Mouse (Mus musculus): Measurements from ENCODE around the gene 4930435E12Rik. TPM values are rescaled to one million over a fixed set of nuclear protein-coding genes. Genes with fewer than 3 reads are reported as not detected.

Gene 4930435E12Rik
- polyA plus RNA-seq, 1 experiment from 2014 or later = not detected

DNA sequence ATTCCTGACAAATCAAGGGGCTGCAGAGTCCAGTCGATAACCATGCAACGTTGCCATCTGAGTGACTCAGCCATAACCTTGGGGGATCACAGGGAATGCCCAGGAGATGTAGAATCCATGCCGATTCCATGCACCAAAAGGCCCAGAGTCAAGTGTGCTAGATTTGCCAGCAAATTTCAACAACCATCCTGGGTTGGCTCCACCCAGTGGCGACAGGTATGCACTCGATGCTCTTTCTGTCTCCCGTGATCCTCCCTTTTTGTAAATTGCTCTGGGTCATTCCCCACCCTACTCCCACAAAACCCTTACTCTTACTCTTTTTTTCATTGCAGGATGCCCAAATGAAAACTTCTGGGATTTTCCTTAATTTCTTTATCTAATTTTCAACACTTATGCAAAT lies 52.2 kb downstream of the 4930435E12Rik start:
- peaks cover 3% of the 10 kb centered on the region for H3K27me3 ChIP-seq (replicated peaks; ENCODE audit: control insufficient read depth, insufficient read depth, low read length)
- H3K9me3 ChIP-seq (ENCODE audit: control insufficient read depth, low read length) = no peaks in the 10 kb centered on the region
- 55% methylated on average over 6 of the region's 6 CpGs for WGBS
- H3K36me3 ChIP-seq (ENCODE audit: control insufficient read depth, insufficient read depth, low read length) = no peaks in the 10 kb centered on the region
- H3K4me2 ChIP-seq = no peak overlapping the region
- no peaks in the 10 kb centered on the region for H3K4me1 ChIP-seq (replicated peaks; ENCODE audit: control insufficient read depth, insufficient read depth, low read length)
- no peak overlapping the region for H3K4me3 ChIP-seq (ENCODE audit: low read depth, low read length)
- no peak overlapping the region for H3K27ac ChIP-seq (ENCODE audit: low read depth, low read length)
- no peak for DNase-seq (ENCODE audit: low spot score)
- no peak overlapping the region for H3K9ac ChIP-seq (ENCODE audit: low read depth, low read length)
- ATAC-seq (replicated peaks; ENCODE audit: low FRiP score) = no peak

DNA sequence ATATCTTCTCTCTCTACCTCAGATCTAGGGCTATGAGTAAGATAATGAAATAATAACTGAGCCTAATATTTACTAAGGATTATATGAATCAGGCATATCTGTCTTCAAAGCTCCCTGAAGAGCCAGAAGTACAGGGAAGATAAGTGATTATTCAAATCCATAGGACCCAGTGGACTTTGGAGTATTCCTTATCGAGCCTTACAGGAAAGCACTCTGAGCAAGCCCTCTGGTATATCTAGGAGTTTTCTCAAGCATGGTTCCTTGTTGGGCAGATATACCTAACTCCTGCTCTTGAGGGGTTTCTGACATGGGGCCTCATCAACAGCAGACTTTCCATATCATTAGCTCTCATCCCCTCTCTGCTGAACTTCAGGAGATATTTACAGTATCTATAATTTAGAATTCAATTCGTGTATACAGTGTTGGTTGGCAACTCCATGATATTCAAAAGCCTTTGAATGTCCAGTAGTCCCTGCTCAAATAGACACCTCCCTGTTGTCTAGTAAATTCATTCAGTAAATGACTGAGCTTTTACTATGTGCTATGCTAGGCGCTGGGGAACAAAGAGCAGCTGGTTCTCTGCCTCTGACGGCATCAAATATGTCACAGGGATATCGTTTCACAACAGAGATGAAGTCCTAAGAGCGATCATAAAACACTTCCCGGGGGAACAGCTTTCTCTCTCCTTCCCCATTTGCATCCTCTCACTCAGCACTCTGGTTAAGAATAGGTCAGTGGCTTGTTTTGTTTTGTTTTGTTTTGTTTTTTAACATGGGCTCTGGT lies 53.4 kb downstream of the 4930435E12Rik start:
- Histone ChIP-seq H3K9me3 (ENCODE audit: control insufficient read depth, low read length) (no peaks in the 10 kb centered on the region), H3K36me3 (ENCODE audit: control insufficient read depth, insufficient read depth, low read length) (no peaks in the 10 kb centered on the region), H3K27ac (ENCODE audit: low read depth, low read length) (no peak overlapping the region), H3K4me1 (replicated peaks; ENCODE audit: control insufficient read depth, insufficient read depth, low read length) (no peaks in the 10 kb centered on the region), H3K27me3 (replicated peaks; ENCODE audit: control insufficient read depth, insufficient read depth, low read length) (peaks cover 6% of the 10 kb centered on the region), H3K4me3 (ENCODE audit: low read depth, low read length) (no peak overlapping the region), H3K9ac (ENCODE audit: low read depth, low read length) (no peak overlapping the region), H3K4me2 (no peak overlapping the region)
- DNase-seq (ENCODE audit: low spot score) = no peak
- ATAC-seq (replicated peaks; ENCODE audit: low FRiP score) = no peak
- WGBS = 71% methylated on average over 7 of the region's 7 CpGs

DNA sequence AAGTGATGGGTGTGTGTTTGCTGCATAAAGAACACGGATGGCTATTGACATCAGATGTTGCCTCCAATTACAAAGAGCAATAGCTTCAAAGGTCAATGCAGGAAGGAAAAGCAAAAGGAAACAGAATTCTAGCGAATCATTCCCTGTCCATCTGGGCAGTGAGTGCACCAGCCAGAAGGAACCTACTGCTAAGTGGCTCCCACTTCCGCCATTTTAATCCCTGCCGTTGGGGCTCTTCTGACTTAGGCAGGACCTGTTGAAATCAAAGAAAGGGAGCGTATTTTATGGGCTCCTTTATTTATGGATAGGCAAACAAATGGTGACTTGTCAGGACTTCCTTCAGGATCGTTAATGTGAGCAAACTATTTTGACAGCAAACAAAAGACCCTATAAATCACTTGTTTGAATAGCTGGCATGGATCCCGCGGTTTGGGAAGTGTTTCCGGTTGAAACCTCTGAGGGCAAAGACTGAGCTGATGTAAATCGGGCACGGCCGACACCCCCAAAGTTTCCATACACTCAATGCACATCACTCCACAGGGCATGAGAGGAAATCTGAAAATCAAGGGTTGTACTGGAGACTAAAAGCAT lies 55.5 kb downstream of the 4930435E12Rik start:
- H3K4me3 ChIP-seq (ENCODE audit: low read depth, low read length) = no peak overlapping the region
- H3K4me1 ChIP-seq (replicated peaks; ENCODE audit: control insufficient read depth, insufficient read depth, low read length) = no peaks in the 10 kb centered on the region
- H3K4me2 ChIP-seq = no peak overlapping the region
- DNase-seq (ENCODE audit: low spot score) = no peak
- no peaks in the 10 kb centered on the region for H3K36me3 ChIP-seq (ENCODE audit: control insufficient read depth, insufficient read depth, low read length)
- no peak for ATAC-seq (replicated peaks; ENCODE audit: low FRiP score)
- no peaks in the 10 kb centered on the region for H3K9me3 ChIP-seq (ENCODE audit: control insufficient read depth, low read length)
- peaks cover 6% of the 10 kb centered on the region for H3K27me3 ChIP-seq (replicated peaks; ENCODE audit: control insufficient read depth, insufficient read depth, low read length)
- H3K9ac ChIP-seq (ENCODE audit: low read depth, low read length) = no peak overlapping the region
- WGBS = 66% methylated on average over 12 of the region's 12 CpGs
- no peak overlapping the region for H3K27ac ChIP-seq (ENCODE audit: low read depth, low read length)

DNA sequence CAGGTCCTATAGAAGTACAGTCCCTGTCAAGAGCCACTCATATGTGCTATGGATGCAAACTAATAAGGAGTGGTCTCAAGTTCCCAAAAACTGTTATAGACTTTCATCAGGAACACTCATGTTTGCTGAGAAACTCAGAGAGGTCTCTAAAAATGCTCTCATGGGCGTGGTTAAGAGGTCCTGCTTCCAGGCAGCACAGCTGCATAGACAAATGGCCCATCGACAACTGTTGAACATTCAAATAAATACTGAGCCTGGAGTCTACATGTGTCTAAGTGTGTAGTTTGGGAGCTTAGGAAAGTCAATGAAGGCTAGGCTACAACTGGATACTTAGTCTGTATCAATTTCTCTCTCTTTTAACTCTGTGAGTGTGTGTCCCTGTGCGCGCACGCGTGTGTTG lies 57.4 kb downstream of the 4930435E12Rik start:
- peaks cover 6% of the 10 kb centered on the region; the same call in 1 of the 2 replicates for H3K27me3 ChIP-seq (replicated peaks; ENCODE audit: control insufficient read depth, insufficient read depth, low read length)
- no peak for ATAC-seq (replicated peaks; ENCODE audit: low FRiP score)
- no peak overlapping the region for H3K4me3 ChIP-seq (ENCODE audit: low read depth, low read length)
- 93% methylated on average over 6 of the region's 6 CpGs for WGBS
- H3K36me3 ChIP-seq (ENCODE audit: control insufficient read depth, insufficient read depth, low read length) = no peaks in the 10 kb centered on the region
- no peak for DNase-seq (ENCODE audit: low spot score)
- no peaks in the 10 kb centered on the region for H3K9me3 ChIP-seq (ENCODE audit: control insufficient read depth, low read length)
- H3K4me1 ChIP-seq (replicated peaks; ENCODE audit: control insufficient read depth, insufficient read depth, low read length) = no peaks in the 10 kb centered on the region
- no peak overlapping the region for H3K4me2 ChIP-seq
- no peak overlapping the region for H3K9ac ChIP-seq (ENCODE audit: low read depth, low read length)
- H3K27ac ChIP-seq (ENCODE audit: low read depth, low read length) = no peak overlapping the region

DNA sequence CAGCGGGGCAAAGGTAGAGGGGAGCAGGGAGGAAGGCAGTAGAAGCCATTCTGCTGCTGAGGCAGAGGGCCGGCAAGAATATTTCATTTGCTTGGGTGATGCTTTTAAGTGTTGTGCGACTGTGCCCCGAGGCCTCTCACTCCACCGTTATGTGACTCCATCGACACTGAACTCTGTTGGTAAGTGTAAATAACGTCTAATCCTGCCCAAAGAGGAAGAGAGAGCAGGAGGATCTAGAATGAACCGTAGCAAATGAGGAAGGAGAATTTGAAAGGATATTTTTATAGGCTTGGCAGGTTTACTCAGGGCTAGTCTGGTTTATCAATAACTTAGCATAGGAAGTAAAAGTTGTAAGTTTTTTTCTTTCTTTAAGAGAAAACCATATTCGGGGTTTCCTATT lies 59.0 kb downstream of the 4930435E12Rik start:
- Histone ChIP-seq H3K27me3 (replicated peaks; ENCODE audit: control insufficient read depth, insufficient read depth, low read length) (peaks cover 6% of the 10 kb centered on the region; the same call in 1 of the 2 replicates), H3K4me2 (no peak overlapping the region), H3K4me3 (ENCODE audit: low read depth, low read length) (no peak overlapping the region), H3K36me3 (ENCODE audit: control insufficient read depth, insufficient read depth, low read length) (no peaks in the 10 kb centered on the region), H3K4me1 (replicated peaks; ENCODE audit: control insufficient read depth, insufficient read depth, low read length) (no peaks in the 10 kb centered on the region), H3K9me3 (ENCODE audit: control insufficient read depth, low read length) (no peaks in the 10 kb centered on the region), H3K27ac (ENCODE audit: low read depth, low read length) (no peak overlapping the region), H3K9ac (ENCODE audit: low read depth, low read length) (no peak overlapping the region)
- WGBS = 73% methylated on average over 9 of the region's 9 CpGs
- ATAC-seq (replicated peaks; ENCODE audit: low FRiP score) (no peak), DNase-seq (ENCODE audit: low spot score) (no peak)

DNA sequence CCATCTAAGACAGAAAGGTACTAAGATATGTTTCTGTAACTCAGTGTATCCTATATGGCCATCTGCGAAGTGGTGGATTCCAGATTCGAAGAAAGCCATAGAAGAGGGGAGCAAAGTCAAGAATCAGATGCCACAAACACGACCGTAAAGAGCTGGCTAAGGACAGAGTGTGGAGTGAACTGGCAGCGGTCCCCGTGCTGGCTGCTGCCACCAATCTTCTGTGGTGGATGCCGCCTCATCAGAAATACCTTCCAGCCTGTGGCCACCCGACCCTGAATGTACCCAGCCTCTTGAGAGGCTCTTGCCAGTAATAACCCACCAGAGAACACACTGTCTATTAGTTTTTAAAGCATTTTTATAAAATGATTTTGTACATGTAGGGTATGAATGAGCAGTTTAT lies 60.2 kb downstream of the 4930435E12Rik start:
- no peak overlapping the region for H3K9ac ChIP-seq (ENCODE audit: low read depth, low read length)
- WGBS = 92% methylated on average over 8 of the region's 8 CpGs
- no peaks in the 10 kb centered on the region for H3K4me1 ChIP-seq (replicated peaks; ENCODE audit: control insufficient read depth, insufficient read depth, low read length)
- no peak overlapping the region for H3K4me2 ChIP-seq
- no peak overlapping the region for H3K27ac ChIP-seq (ENCODE audit: low read depth, low read length)
- H3K36me3 ChIP-seq (ENCODE audit: control insufficient read depth, insufficient read depth, low read length) = no peaks in the 10 kb centered on the region
- no peak overlapping the region for H3K4me3 ChIP-seq (ENCODE audit: low read depth, low read length)
- H3K9me3 ChIP-seq (ENCODE audit: control insufficient read depth, low read length) = no peaks in the 10 kb centered on the region
- H3K27me3 ChIP-seq (replicated peaks; ENCODE audit: control insufficient read depth, insufficient read depth, low read length) = peaks cover 6% of the 10 kb centered on the region; the same call in 1 of the 2 replicates
- ATAC-seq (replicated peaks; ENCODE audit: low FRiP score) = no peak
- DNase-seq (ENCODE audit: low spot score) = no peak

DNA sequence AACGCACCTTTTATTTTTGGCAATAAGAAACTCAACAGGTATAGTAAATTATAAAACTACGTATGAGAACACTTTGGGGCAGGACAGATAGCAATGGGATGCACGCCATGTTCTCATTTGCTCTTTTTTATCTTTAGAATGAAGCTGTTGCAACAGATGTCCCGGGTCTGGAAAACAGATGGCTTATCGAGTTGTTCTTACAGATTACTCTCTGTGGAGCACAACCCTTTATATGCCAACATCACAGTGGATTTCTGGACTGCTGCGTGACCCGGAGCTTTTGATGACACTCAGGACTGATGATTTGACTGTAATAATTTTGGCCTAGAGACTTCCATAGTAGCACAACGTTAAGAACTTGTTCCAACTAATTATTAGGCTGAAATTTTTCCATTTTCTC lies 60.8 kb downstream of the 4930435E12Rik start:
- no peaks in the 10 kb centered on the region for H3K4me1 ChIP-seq (replicated peaks; ENCODE audit: control insufficient read depth, insufficient read depth, low read length)
- 80% methylated on average over 8 of the region's 8 CpGs for WGBS
- no peaks in the 10 kb centered on the region for H3K9me3 ChIP-seq (ENCODE audit: control insufficient read depth, low read length)
- H3K36me3 ChIP-seq (ENCODE audit: control insufficient read depth, insufficient read depth, low read length) = no peaks in the 10 kb centered on the region
- no peak overlapping the region for H3K4me3 ChIP-seq (ENCODE audit: low read depth, low read length)
- no peak overlapping the region for H3K4me2 ChIP-seq
- H3K27me3 ChIP-seq (replicated peaks; ENCODE audit: control insufficient read depth, insufficient read depth, low read length) = peaks cover 6% of the 10 kb centered on the region; the same call in 1 of the 2 replicates
- H3K27ac ChIP-seq (ENCODE audit: low read depth, low read length) = no peak overlapping the region
- no peak overlapping the region for H3K9ac ChIP-seq (ENCODE audit: low read depth, low read length)
- DNase-seq (ENCODE audit: low spot score) (no peak), ATAC-seq (replicated peaks; ENCODE audit: low FRiP score) (no peak)

DNA sequence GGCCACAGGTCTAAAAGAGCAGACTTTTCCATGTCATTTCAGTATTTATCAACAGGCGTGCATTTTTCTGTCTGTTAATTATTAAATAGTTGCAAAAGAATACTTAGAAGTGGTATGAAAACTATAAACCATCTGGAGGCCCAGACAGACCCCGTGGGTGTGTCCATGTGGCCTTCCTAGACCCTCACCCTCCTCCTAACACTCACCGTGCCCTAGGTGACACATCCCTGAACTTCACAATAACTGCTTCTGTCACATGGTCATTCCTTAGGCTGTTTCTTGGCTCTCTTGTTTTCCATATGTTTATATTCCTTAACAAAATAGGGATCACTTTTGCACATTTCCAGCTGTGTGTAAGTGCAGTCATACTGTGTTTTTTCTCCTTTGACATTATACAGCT lies 61.9 kb downstream of the 4930435E12Rik start:
- no peak overlapping the region for H3K27ac ChIP-seq (ENCODE audit: low read depth, low read length)
- H3K27me3 ChIP-seq (replicated peaks; ENCODE audit: control insufficient read depth, insufficient read depth, low read length) = peaks cover 4% of the 10 kb centered on the region; the same call in 1 of the 2 replicates
- no peak overlapping the region for H3K9ac ChIP-seq (ENCODE audit: low read depth, low read length)
- no peaks in the 10 kb centered on the region for H3K9me3 ChIP-seq (ENCODE audit: control insufficient read depth, low read length)
- no peak overlapping the region for H3K4me2 ChIP-seq
- H3K36me3 ChIP-seq (ENCODE audit: control insufficient read depth, insufficient read depth, low read length) = no peaks in the 10 kb centered on the region
- ATAC-seq (replicated peaks; ENCODE audit: low FRiP score) (no peak), DNase-seq (ENCODE audit: low spot score) (no peak)
- no peak overlapping the region for H3K4me3 ChIP-seq (ENCODE audit: low read depth, low read length)
- WGBS = 60% methylated on average over 3 of the region's 3 CpGs
- no peaks in the 10 kb centered on the region for H3K4me1 ChIP-seq (replicated peaks; ENCODE audit: control insufficient read depth, insufficient read depth, low read length)

DNA sequence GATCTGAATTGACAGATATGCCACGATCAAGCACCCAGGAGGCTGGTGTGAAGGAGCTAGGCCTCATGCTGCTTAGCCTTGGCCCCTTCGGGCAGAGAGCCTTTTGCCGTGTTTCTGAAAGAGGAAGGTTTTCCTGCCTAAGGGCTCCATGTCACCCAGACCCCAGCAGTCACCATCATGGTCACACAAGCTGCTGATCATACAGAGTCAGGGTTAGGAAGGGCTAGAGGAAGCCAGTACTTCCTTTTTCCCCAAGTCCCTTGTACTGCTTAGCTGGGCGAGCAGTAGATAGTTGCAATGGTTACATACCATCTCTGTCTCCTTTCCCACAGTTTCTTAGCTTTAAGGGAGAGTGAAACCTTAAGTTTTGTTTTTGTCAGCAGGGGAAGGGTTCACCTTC lies 65.0 kb downstream of the 4930435E12Rik start:
- peaks cover 3% of the 10 kb centered on the region; the same call in 1 of the 2 replicates for H3K27me3 ChIP-seq (replicated peaks; ENCODE audit: control insufficient read depth, insufficient read depth, low read length)
- no peaks in the 10 kb centered on the region for H3K9me3 ChIP-seq (ENCODE audit: control insufficient read depth, low read length)
- H3K36me3 ChIP-seq (ENCODE audit: control insufficient read depth, insufficient read depth, low read length) = no peaks in the 10 kb centered on the region
- WGBS = 55% methylated on average over 4 of the region's 4 CpGs
- no peak overlapping the region for H3K9ac ChIP-seq (ENCODE audit: low read depth, low read length)
- no peak overlapping the region for H3K27ac ChIP-seq (ENCODE audit: low read depth, low read length)
- no peak overlapping the region for H3K4me2 ChIP-seq
- ATAC-seq (replicated peaks; ENCODE audit: low FRiP score) (no peak; the same call in 1 of the 2 replicates), DNase-seq (ENCODE audit: low spot score) (no peak)
- no peak overlapping the region for H3K4me3 ChIP-seq (ENCODE audit: low read depth, low read length)
- no peaks in the 10 kb centered on the region for H3K4me1 ChIP-seq (replicated peaks; ENCODE audit: control insufficient read depth, insufficient read depth, low read length)

All from liver, embryonic 11.5 days (tissue).